Comparison of ENCODE assay signal across 8 mouse cellular contexts in the genomic region with DNA sequence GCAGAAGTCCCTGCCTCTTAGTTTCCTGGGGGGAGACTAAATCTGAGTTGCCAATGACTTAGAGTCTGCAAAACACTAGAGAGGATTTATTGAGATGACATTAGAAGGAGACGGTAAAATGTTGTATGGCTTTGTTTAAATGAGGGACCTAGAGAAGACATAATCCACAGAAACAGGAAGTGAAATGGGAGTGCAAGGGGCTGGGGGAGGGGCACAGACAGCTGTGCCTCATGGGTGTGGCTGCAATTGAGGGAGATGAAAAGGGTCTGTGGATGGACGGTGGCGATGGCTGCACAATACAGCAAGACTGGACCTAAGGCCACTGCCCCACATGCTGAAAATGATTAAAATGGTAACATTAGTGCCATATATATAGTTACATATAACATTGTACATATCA. TPM values are rescaled to one million over a fixed set of nuclear protein-coding genes. Genes with fewer than 3 reads are reported as not detected.
A peak's percentile ranks its signal among the peaks of the same experiment; 100 is the strongest.
DNase-seq lines count a peak whose midpoint lies in the region; ATAC-seq lines count a peak whose summit lies in the region.
"Had no signal": no experiment of that assay in that cellular context is flagged by ENCODE, and none has a peak within 500 bp of the region (broad histone marks: within the 10 kb centered on the region; RNA-seq: fewer than 3 reads in every experiment).

No protein-coding gene starts in this region.

- intact Hi-C loops in left cerebral cortex, postnatal 4 days (cut with DNase I) = no loop called here

- ATAC-seq in neutrophil, adult 5-6 weeks (ENCODE audit: extremely low read depth, insufficient number of reproducible peaks, low FRiP score, poor library complexity, severe bottlenecking) = peak; percentile 34; the same call in 1 of the 2 replicates
- ATAC-seq in cerebellum, adult (ENCODE audit: insufficient number of reproducible peaks, low FRiP score, low TSS enrichment) = no peak

- DNase-seq in A20 (ENCODE audit: low read depth, low spot score) (peak; percentile 84), liver (peak; percentile 72)
- peak; percentile 47 for DNase-seq in CD4-positive, CD25-positive, alpha-beta regulatory T cell, adult 2 months (ENCODE audit: low read depth, low spot score)
- DNase-seq in left cerebral cortex, postnatal 4 days = no peak
- no peak for DNase-seq in cerebellum, postnatal 4 days (ENCODE audit: low spot score in 2 of 2)
- DNase-seq: kidney, adult 2 months had no signal

RNA-seq across cellular contexts. Expression of a gene that starts 56.7 kb away (rescaled TPM):
- total RNA-seq in neutrophil, adult 5-6 weeks (2017) = not detected in 2 replicates
- total RNA-seq in left cerebral cortex, postnatal 4 days (2021) = 1 to 10 TPM; 4.0 to 5.1 TPM

Comparison
In these comparisons a context has a peak if more than half of its experiments do, and no peak if none do; other contexts are left out.
1. DNase-seq: peak in A20 (single experiment), CD4-positive, CD25-positive, alpha-beta regulatory T cell, adult 2 months (single experiment) and liver (single experiment); none in left cerebral cortex, postnatal 4 days (single experiment) and cerebellum, postnatal 4 days (0 of 2).